Mouse (Mus musculus) olfactory bulb, adult 2 months (tissue): Measurements from ENCODE around the gene Alyref2.

Experiments
- CTCF ChIP-seq: fragments of 200-500 bp; IDR thresholded peaks from 2 replicates; pipeline ENCODE4 v1.5.1; 2012; ENCODE audit warnings: low read depth, mild to moderate bottlenecking, low read length, moderate library complexity; ENCODE audit not compliant: insufficient read depth
- POLR2A ChIP-seq: fragments of 200-500 bp; IDR thresholded peaks from 2 replicates; pipeline ENCODE4 v1.6.1; 2012; ENCODE audit warnings: mild to moderate bottlenecking, low read depth, low read length, moderate library complexity; ENCODE audit not compliant: insufficient read depth

- peak; percentile 78; the same call in 1 of the 2 replicates for TF ChIP-seq CTCF
- TF ChIP-seq POLR2A = no peak
Observed at GRCm38 (mm10) chr1:171503250-171503591, at the start of gene Alyref2.
